Mouse (Mus musculus) bone marrow, adult 2 months (tissue): ENCODE data around the gene Defb43. TPM values are rescaled to one million over a fixed set of nuclear protein-coding genes. Genes with fewer than 3 reads are reported as not detected.

Source experiments
- H3K27ac ChIP-seq: fragments of 200-500 bp; 2 replicates; pipeline ENCODE4 v1.5.1; 2012; ENCODE audit warnings: low read depth, mild to moderate bottlenecking, control low read depth, inconsistent platforms, low read length; ENCODE audit not compliant: control insufficient read depth, poor library complexity, insufficient read depth
- H3K4me1 ChIP-seq: fragments of 200-500 bp; 2 replicates; pipeline ENCODE4 v1.6.1; 2011; ENCODE audit warnings: low read length; ENCODE audit not compliant: control insufficient read depth, insufficient read depth
- H3K4me3 ChIP-seq: fragments of 200-500 bp; replicated peaks from 2 replicates; pipeline ENCODE3; 2011; ENCODE audit warnings: mild to moderate bottlenecking, low read depth, low read length, control low read depth; ENCODE audit not compliant: control insufficient read depth
- CTCF ChIP-seq: fragments of 200-500 bp; IDR thresholded peaks from 2 replicates; pipeline ENCODE4 v1.5.1; 2011; ENCODE audit warnings: low read length, control low read depth; ENCODE audit not compliant: control insufficient read depth, insufficient read depth
- POLR2A ChIP-seq: fragments of 200-500 bp; IDR thresholded peaks from 2 replicates; pipeline ENCODE4 v1.6.1; 2011; ENCODE audit warnings: low read depth, mild to moderate bottlenecking, control low read depth, low read length, borderline replicate concordance; ENCODE audit not compliant: control insufficient read depth
- WGBS: fragments of 180-500 bp; shearing (Covaris S2); methylation state at CpG from one replicate; pipeline ENCODE4 v1.1.7; 2018; 5-methylcytosine and 5-hydroxymethylcytosine counted together
- polyA plus RNA-seq: library from polyadenylated mRNA; stranded (reverse); fragments of >200 nt; gene quantifications from 2 replicates; pipeline ENCODE4 v1.2.4, GENCODE M21; 2011; ENCODE audit warnings: low replicate concordance; ENCODE audit not compliant: missing spikeins, insufficient read depth, insufficient read length

Defb43 gene
- not detected in 2 replicates for polyA plus RNA-seq

GRCm38 (mm10) chr14:63011471-63011870, at the start of gene Defb43:
Gene Defb43 (plus strand): TSS chr14:63011771.
- TF ChIP-seq CTCF (no peak), POLR2A (no peak)
- no peak within 1 kb of the TSS for H3K27ac ChIP-seq
- no peaks in the 10 kb centered on the region for H3K4me1 ChIP-seq
- H3K4me3 ChIP-seq: no peak within 1 kb of the TSS
- WGBS: 89% methylated on average over 5 of the region's 5 CpGs

DNA sequence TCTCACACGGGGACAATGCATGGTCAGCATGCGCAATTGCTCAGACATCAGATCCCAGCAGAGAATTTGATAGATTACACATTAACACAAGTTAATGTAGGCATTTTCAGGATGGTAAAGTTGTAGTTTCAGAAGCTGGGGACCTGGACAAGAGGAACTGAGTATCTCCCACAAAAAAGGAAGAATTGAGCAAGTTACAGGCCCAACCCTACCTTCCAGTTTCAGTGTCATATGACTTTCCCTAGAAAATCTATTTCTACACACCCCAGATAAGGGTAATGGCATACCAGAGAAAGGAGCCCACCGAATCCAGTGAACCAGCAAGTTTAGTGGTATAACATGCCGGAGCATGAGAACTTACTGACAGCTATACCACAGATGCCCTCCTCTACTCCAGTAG, 47.9 kb upstream of the Defb43 start:
- 60% methylated on average over 4 of the region's 4 CpGs for WGBS
- TF ChIP-seq POLR2A (no peak), CTCF (no peak)
- Histone ChIP-seq H3K4me1 (no peaks in the 10 kb centered on the region), H3K4me3 (no peak overlapping the region), H3K27ac (no peak overlapping the region)

- WGBS: 69% methylated on average over 5 of the region's 5 CpGs
- Histone ChIP-seq H3K4me1 (no peaks in the 10 kb centered on the region), H3K4me3 (no peak overlapping the region), H3K27ac (no peak overlapping the region)
- TF ChIP-seq POLR2A (no peak), CTCF (no peak)
These were observed 46.2 kb upstream of the Defb43 start for GRCm38 (mm10) chr14:62965342-62965741.

DNA sequence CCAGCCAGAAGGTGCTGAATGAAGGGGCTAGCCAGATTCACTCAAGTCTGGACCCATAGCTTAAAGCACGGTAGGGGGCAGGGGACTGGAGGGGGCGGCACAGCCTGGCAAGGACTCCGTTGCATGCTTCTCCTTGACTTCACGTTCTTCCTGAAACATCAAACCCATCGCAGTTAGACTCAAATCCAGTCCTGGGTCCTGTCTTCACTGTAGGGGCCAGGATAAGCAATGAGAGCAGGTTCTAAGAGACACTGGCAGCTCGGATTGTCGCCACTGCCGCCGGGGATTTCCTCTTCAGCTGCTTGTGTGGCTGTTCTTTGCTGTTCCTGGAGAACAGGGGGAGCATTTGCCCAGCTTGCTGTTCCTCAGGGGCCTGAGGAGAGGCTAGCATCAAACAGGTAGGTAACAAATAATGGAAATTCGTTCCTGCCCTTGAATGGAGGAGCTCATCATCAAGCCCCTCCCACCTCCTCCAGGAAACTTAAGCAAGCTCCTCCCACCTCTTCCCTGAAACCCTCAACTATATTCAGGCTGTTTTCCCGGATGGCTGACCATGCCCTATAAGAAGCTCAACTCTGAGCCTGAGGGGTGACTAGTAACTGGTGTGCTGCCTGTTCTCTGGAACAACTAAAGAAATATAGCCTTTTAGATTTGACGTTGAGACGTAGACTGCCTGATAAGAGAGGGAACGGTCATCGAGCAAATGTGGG, 45.6 kb upstream of the Defb43 start:
- no peak overlapping the region for H3K4me3 ChIP-seq
- no peaks in the 10 kb centered on the region for H3K4me1 ChIP-seq
- no peak overlapping the region for H3K27ac ChIP-seq
- 35% methylated on average over 15 of the region's 15 CpGs for WGBS
- TF ChIP-seq POLR2A (no peak), CTCF (no peak)

GRCm38 (mm10) chr14:62975046-62975445, 36.5 kb upstream of the Defb43 start:
- no peak overlapping the region for H3K27ac ChIP-seq
- no peak overlapping the region for H3K4me3 ChIP-seq
- H3K4me1 ChIP-seq: no peaks in the 10 kb centered on the region
- 47% methylated on average over 5 of the region's 5 CpGs for WGBS
- peak; percentile 59 for TF ChIP-seq CTCF
- no peak for TF ChIP-seq POLR2A

- Histone ChIP-seq H3K4me1 (no peaks in the 10 kb centered on the region), H3K4me3 (no peak overlapping the region), H3K27ac (no peak overlapping the region)
- TF ChIP-seq CTCF (no peak), POLR2A (no peak)
- 16% methylated on average over 1 of the region's 1 CpGs for WGBS
These were observed 31.8 kb upstream of the Defb43 start for GRCm38 (mm10) chr14:62979815-62980214.

- TF ChIP-seq POLR2A (no peak), CTCF (no peak)
- WGBS: 71% methylated on average over 1 of the region's 1 CpGs
- no peak within 1 kb of the TSS for H3K27ac ChIP-seq
- no peaks in the 10 kb centered on the region for H3K4me1 ChIP-seq
- no peak within 1 kb of the TSS for H3K4me3 ChIP-seq
These were observed 27.2 kb upstream of the Defb43 start, which contains the start of gene Defb48 for GRCm38 (mm10) chr14:62984410-62984809. Gene Defb48 (minus strand): TSS chr14:62984510.

DNA sequence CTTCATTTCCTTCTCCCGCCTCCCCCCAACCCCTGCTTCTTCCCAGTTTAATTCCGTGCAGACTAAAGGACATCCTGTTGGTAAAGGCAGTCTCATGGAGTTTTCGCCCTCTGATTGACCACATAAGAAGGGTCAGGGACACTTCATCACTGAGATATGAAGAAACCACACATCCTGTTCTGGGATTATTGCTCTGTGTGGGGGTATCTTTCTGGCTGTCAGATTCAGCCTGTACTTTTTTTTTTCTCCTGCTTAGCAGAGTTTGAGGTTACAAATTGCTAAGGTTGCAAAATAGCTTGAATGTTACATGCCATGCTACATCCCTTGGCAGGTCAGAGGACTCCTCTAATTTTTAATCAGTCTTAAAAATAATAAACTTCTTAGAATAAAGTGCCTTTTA, 20.3 kb upstream of the Defb43 start:
- H3K4me3 ChIP-seq: no peak overlapping the region
- no peaks in the 10 kb centered on the region for H3K4me1 ChIP-seq
- TF ChIP-seq POLR2A: no peak
- TF ChIP-seq CTCF: no peak
- H3K27ac ChIP-seq: no peak overlapping the region
- WGBS: 17% methylated on average over 3 of the region's 3 CpGs

- H3K27ac ChIP-seq: no peak overlapping the region
- TF ChIP-seq POLR2A (no peak), CTCF (no peak)
- no peaks in the 10 kb centered on the region for H3K4me1 ChIP-seq
- 85% methylated on average over 7 of the region's 7 CpGs for WGBS
- no peak overlapping the region for H3K4me3 ChIP-seq
These were observed 19.6 kb upstream of the Defb43 start for GRCm38 (mm10) chr14:62991849-62992510.

- H3K4me1 ChIP-seq: no peaks in the 10 kb centered on the region
These were observed 13.8 kb upstream of the Defb43 start, which contains the start of gene Defb47 for GRCm38 (mm10) chr14:62997777-62998176. Gene Defb47 (plus strand): TSS chr14:62998077.

More at GRCm38 (mm10) chr14:62997777-62998176, 13.8 kb upstream of the Defb43 start, which contains the start of gene Defb47:
- TF ChIP-seq CTCF: no peak
- no peak for TF ChIP-seq POLR2A
- 35% methylated on average over 8 of the region's 8 CpGs for WGBS
- no peak within 1 kb of the TSS for H3K4me3 ChIP-seq
- no peak within 1 kb of the TSS for H3K27ac ChIP-seq
